Comparison of ENCODE assay signal across 13 mouse cellular contexts in genomic region chr4:140929745-140930144, GRCm38 (mm10). TPM values are rescaled to one million over a fixed set of nuclear protein-coding genes. Genes with fewer than 3 reads are reported as not detected.
DNase-seq lines count a peak whose midpoint lies in the region; ATAC-seq and TF ChIP-seq lines count a peak whose summit lies in the region.
"Had no signal": no experiment of that assay in that cellular context is flagged by ENCODE, and none has a peak within 500 bp of the region (broad histone marks: within the 10 kb centered on the region; RNA-seq: fewer than 3 reads in every experiment).

No protein-coding gene starts in this region.

- no peak for DNase-seq in gastrocnemius, adult 2 months
- DNase-seq in gastrocnemius, postnatal 36 days = no peak
- DNase-seq in layer of hippocampus, adult 9-11 months = peak; percentile 93
- no peak for DNase-seq in thymus, postnatal 14 days
- no peak for DNase-seq in liver, embryonic 11.5 days (ENCODE audit: low spot score)
- no peak for DNase-seq in c-Kit-positive CD71-positive TER-119-positive erythroid progenitor cells, embryonic 14.5 days (ENCODE audit: low spot score)
- DNase-seq: adrenal gland, adult 8-10 months; kidney, adult 18-20 months; lung, embryonic 14.5 days had no signal

- H3K27ac ChIP-seq in gastrocnemius, adult 2 months = peak overlapping the region; percentile 90
- H3K27ac ChIP-seq in cortical plate, adult 2 months (ENCODE audit: insufficient read depth, low read length) = peak overlapping the region; percentile 61
- 0 out of 2 replicates have a peak overlapping the region, but pooled peaks have one; percentile 3 for H3K27ac ChIP-seq in neural tube, embryonic 15.5 days (replicated peaks)
- H3K27ac ChIP-seq in liver, embryonic 11.5 days (ENCODE audit: low read depth, low read length) = no peak overlapping the region
- H3K27ac ChIP-seq: neural tube, embryonic 12.5 days had no signal

- H3K4me1 ChIP-seq in cortical plate, adult 2 months (ENCODE audit: control insufficient read depth, insufficient read depth, low read length) = peaks cover 5% of the 10 kb centered on the region; the same call in 1 of the 2 replicates
- peaks cover 11% of the 10 kb centered on the region for H3K4me1 ChIP-seq in neural tube, embryonic 15.5 days
- peaks cover 2% of the 10 kb centered on the region; the same call in 1 of the 2 replicates for H3K4me1 ChIP-seq in liver, embryonic 11.5 days (replicated peaks; ENCODE audit: control insufficient read depth, insufficient read depth, low read length)

- no peak overlapping the region for H3K4me2 ChIP-seq in neural tube, embryonic 15.5 days
- no peak overlapping the region for H3K4me2 ChIP-seq in liver, embryonic 11.5 days
- H3K4me2 ChIP-seq: lung, embryonic 14.5 days; neural tube, embryonic 12.5 days had no signal

- intact Hi-C loops in gastrocnemius, adult 2 months (cut with DNase I) = loop anchor here (2.0 kb wide), 1 partner anchor 27 kb away; no protein-coding TSS in a partner anchor
- intact Hi-C loops in gastrocnemius, postnatal 36 days (cut with DNase I) = no loop called here

- no peak overlapping the region for H3K4me3 ChIP-seq in gastrocnemius, adult 2 months
- no peak overlapping the region for H3K4me3 ChIP-seq in cortical plate, adult 2 months (ENCODE audit: insufficient read depth, low read length)
- no peak overlapping the region for H3K4me3 ChIP-seq in neural tube, embryonic 15.5 days (replicated peaks)
- no peak overlapping the region for H3K4me3 ChIP-seq in liver, embryonic 11.5 days (ENCODE audit: low read depth, low read length)
- H3K4me3 ChIP-seq: erythroblast, embryonic 14.5 days; neural tube, embryonic 12.5 days had no signal

- 61% methylated on average over 8 of the region's 8 CpGs for WGBS in neural tube, embryonic 15.5 days
- 82% methylated on average over 8 of the region's 8 CpGs for WGBS in liver, embryonic 11.5 days

- no peaks in the 10 kb centered on the region for H3K27me3 ChIP-seq in neural tube, embryonic 15.5 days (replicated peaks)
- H3K27me3 ChIP-seq in liver, embryonic 11.5 days (replicated peaks; ENCODE audit: control insufficient read depth, insufficient read depth, low read length) = no peaks in the 10 kb centered on the region
- H3K27me3 ChIP-seq: neural tube, embryonic 12.5 days had no signal

- peak; percentile 55; the same call in 1 of the 2 replicates for ATAC-seq in neural tube, embryonic 15.5 days (ENCODE audit: low FRiP score)
- no peak for ATAC-seq in liver, embryonic 11.5 days (replicated peaks; ENCODE audit: low FRiP score)

- no peak for TF ChIP-seq CTCF in gastrocnemius, adult 2 months (IDR thresholded peaks at IDR 0.05)
- no peak for TF ChIP-seq CTCF in cortical plate, adult 2 months (IDR thresholded peaks at IDR 0.05; ENCODE audit: extremely low read depth, insufficient read depth, low read length)

- no peak for TF ChIP-seq POLR2A in cortical plate, adult 2 months (IDR thresholded peaks at IDR 0.05; ENCODE audit: extremely low read depth, insufficient read depth, low read length)

- H3K9ac ChIP-seq in neural tube, embryonic 15.5 days (replicated peaks) = no peak overlapping the region
- H3K9ac ChIP-seq in liver, embryonic 11.5 days (ENCODE audit: low read depth, low read length) = no peak overlapping the region
- H3K9ac ChIP-seq: lung, embryonic 14.5 days; neural tube, embryonic 12.5 days had no signal

- no peaks in the 10 kb centered on the region for H3K36me3 ChIP-seq in neural tube, embryonic 15.5 days
- no peaks in the 10 kb centered on the region for H3K36me3 ChIP-seq in liver, embryonic 11.5 days (ENCODE audit: control insufficient read depth, insufficient read depth, low read length)
- H3K36me3 ChIP-seq: neural tube, embryonic 12.5 days had no signal

- H3K9me3 ChIP-seq in neural tube, embryonic 15.5 days (replicated peaks) = no peaks in the 10 kb centered on the region
- no peaks in the 10 kb centered on the region for H3K9me3 ChIP-seq in liver, embryonic 11.5 days (ENCODE audit: control insufficient read depth, low read length)
- H3K9me3 ChIP-seq: neural tube, embryonic 12.5 days had no signal

RNA-seq across cellular contexts. Expression of gene Padi2, which starts 23.6 kb away (rescaled TPM):
- total RNA-seq in gastrocnemius, adult 2 months (2021) = 100 to 1,000 TPM in 1 of 2 experiments, 10 to 100 TPM in 1; 77.0 to 273 TPM
- total RNA-seq in gastrocnemius, postnatal 36 days (2021) = 100 to 1,000 TPM; 105 to 170 TPM
- polyA plus RNA-seq in cortical plate, adult 2 months (2012; rRNA removed) = 19.4 and 19.7 TPM in 2 replicates
- 1.0 and 2.9 TPM in 2 replicates for polyA plus RNA-seq in neural tube, embryonic 15.5 days (2015; fragmentation: Nextera tagmentation; extraction: Ambion mirVana)
- 2.4 and 2.8 TPM in 2 replicates for polyA plus RNA-seq in liver, embryonic 11.5 days (2014; fragmentation: Nextera tagmentation; extraction: Ambion mirVana)

RNA-seq across cellular contexts. Expression of gene Sdhb, which starts 31.3 kb away (rescaled TPM):
- total RNA-seq in gastrocnemius, adult 2 months (2021) = 100 to 1,000 TPM; 483 to 898 TPM
- 100 to 1,000 TPM; 568 to 650 TPM for total RNA-seq in gastrocnemius, postnatal 36 days (2021)
- 276 and 282 TPM in 2 replicates for polyA plus RNA-seq in cortical plate, adult 2 months (2012; rRNA removed)
- 492 and 530 TPM in 2 replicates for polyA plus RNA-seq in neural tube, embryonic 15.5 days (2015; fragmentation: Nextera tagmentation; extraction: Ambion mirVana)
- 339 and 355 TPM in 2 replicates for polyA plus RNA-seq in liver, embryonic 11.5 days (2014; fragmentation: Nextera tagmentation; extraction: Ambion mirVana)

RNA-seq across cellular contexts. Expression of gene Atp13a2, which starts 56.9 kb away (rescaled TPM):
- total RNA-seq in gastrocnemius, adult 2 months (2021) = 10 to 100 TPM; 20.0 to 23.7 TPM
- total RNA-seq in gastrocnemius, postnatal 36 days (2021) = 10 to 100 TPM; 16.6 to 17.5 TPM
- 180 and 187 TPM in 2 replicates for polyA plus RNA-seq in cortical plate, adult 2 months (2012; rRNA removed)
- 162 and 188 TPM in 2 replicates for polyA plus RNA-seq in neural tube, embryonic 15.5 days (2015; fragmentation: Nextera tagmentation; extraction: Ambion mirVana)
- polyA plus RNA-seq in liver, embryonic 11.5 days (2014; fragmentation: Nextera tagmentation; extraction: Ambion mirVana) = 41.7 and 42.7 TPM in 2 replicates
